Mouse (Mus musculus) hematopoietic stem cell, adult 5-6 weeks (primary cell): ENCODE data around the gene Adamts15. TPM values are rescaled to one million over a fixed set of nuclear protein-coding genes. Genes with fewer than 3 reads are reported as not detected.

ENCODE experiments used
- total RNA-seq: library from RNA; stranded (forward); fragments of 172-1452, 232-1000 nt; gene quantifications from 2 replicates; pipeline ENCODE4 v1.2.3, GENCODE M21; 2017

Gene Adamts15
- total RNA-seq, 1 experiment from 2014 or later, result 0.10 TPM

Other genes starting within 250 kb of the Adamts15 start
- not detected in 2 replicates for gene Adamts8, start 20.1 kb upstream of the Adamts15 start, total RNA-seq
- gene Zbtb44, start 108.2 kb upstream of the Adamts15 start, total RNA-seq, result 32.7 and 36.3 TPM in 2 replicates
- gene St14, start 209.4 kb upstream of the Adamts15 start, total RNA-seq, result 11.3 and 16.6 TPM in 2 replicates